Mouse (Mus musculus) kidney, embryonic 16.5 days (tissue): Measurements from ENCODE around the gene Capn8. TPM values are rescaled to one million over a fixed set of nuclear protein-coding genes. Genes with fewer than 3 reads are reported as not detected.

ENCODE experiments used
- ATAC-seq: fragments of 200-750 bp; cut with Nextera tagmentation; 2 replicates; pipeline ENCODE4 v1.8.0; 2017; ENCODE audit warnings: moderate TSS enrichment; ENCODE audit not compliant: low FRiP score, low TSS enrichment
- H3K27ac ChIP-seq: fragments of 300-500 bp; sonication (generic); 2 replicates; pipeline ENCODE4 v1.5.1; 2014; ENCODE audit warnings: low read length
- H3K27me3 ChIP-seq: fragments of 300-500 bp; sonication (generic); 2 replicates; pipeline ENCODE4 v1.6.1; 2014; ENCODE audit warnings: low read length, control low read depth, mixed read lengths; ENCODE audit not compliant: insufficient read depth
- H3K36me3 ChIP-seq: fragments of 300-500 bp; sonication (generic); 2 replicates; pipeline ENCODE4 v1.6.1; 2014; ENCODE audit warnings: low read length, control low read depth, mixed read lengths; ENCODE audit not compliant: insufficient read depth
- H3K4me1 ChIP-seq: fragments of 300-500 bp; sonication (generic); 2 replicates; pipeline ENCODE4 v1.6.1; 2014; ENCODE audit warnings: low read length, control low read depth, mixed read lengths; ENCODE audit not compliant: insufficient read depth
- H3K4me2 ChIP-seq: fragments of 300-500 bp; sonication (generic); replicated peaks from 2 replicates; pipeline ENCODE4 v1.6.1; 2014; ENCODE audit warnings: low read depth, low read length
- H3K4me3 ChIP-seq: fragments of 300-500 bp; sonication (generic); 2 replicates; pipeline ENCODE4 v1.5.1; 2014; ENCODE audit warnings: mild to moderate bottlenecking, low read length
- H3K9ac ChIP-seq: fragments of 300-500 bp; sonication (generic); replicated peaks from 2 replicates; pipeline ENCODE4 v1.6.1; 2014; ENCODE audit warnings: low read length
- H3K9me3 ChIP-seq: fragments of 300-500 bp; sonication (generic); 2 replicates; pipeline ENCODE4 v1.6.1; 2016; ENCODE audit warnings: low read length, control low read depth
- WGBS: fragments of 180-500 bp; shearing (Covaris S2); extraction: QIAGEN DNeasy Blood & Tissue Kit; methylation state at CpG from one replicate; pipeline ENCODE4 v1.1.7; 2014; 5-methylcytosine and 5-hydroxymethylcytosine counted together
- polyA plus RNA-seq: library from polyadenylated mRNA; unstranded; fragments of >200 nt; fragmentation: Nextera tagmentation; extraction: Ambion mirVana; gene quantifications from 2 replicates; pipeline ENCODE4 v1.2.1, GENCODE M21; 2015

Capn8 gene
- polyA plus RNA-seq, 1 experiment from 2014 or later: not detected

DNA sequence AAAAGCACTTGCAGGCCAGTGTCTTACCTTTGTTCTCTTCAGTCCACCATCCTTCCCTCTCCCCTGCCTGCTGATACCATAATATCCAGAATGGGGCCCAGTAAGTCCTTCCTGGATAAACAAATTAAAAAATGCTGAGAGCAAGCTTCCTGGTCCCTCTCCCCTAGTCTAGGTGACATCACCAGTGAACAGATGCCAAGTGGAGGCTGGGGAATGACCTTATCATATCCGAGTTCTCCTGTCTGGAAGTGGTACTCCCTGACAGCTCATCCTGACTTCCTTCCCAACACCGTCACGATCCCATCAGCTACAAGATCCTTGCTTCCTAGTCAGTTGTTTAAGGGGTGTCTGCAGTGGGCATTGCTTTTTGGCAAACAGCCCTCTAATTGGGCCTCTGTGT is 6.3 kb downstream of the Capn8 start:
- 72% methylated on average over 3 of the region's 3 CpGs for WGBS
- Histone ChIP-seq H3K27me3 (no peaks in the 10 kb centered on the region), H3K4me1 (peaks cover 6% of the 10 kb centered on the region), H3K9ac (no peak overlapping the region), H3K27ac (no peak overlapping the region), H3K4me2 (no peak overlapping the region), H3K36me3 (no peaks in the 10 kb centered on the region), H3K9me3 (no peaks in the 10 kb centered on the region), H3K4me3 (no peak overlapping the region)
- no peak for ATAC-seq

DNA sequence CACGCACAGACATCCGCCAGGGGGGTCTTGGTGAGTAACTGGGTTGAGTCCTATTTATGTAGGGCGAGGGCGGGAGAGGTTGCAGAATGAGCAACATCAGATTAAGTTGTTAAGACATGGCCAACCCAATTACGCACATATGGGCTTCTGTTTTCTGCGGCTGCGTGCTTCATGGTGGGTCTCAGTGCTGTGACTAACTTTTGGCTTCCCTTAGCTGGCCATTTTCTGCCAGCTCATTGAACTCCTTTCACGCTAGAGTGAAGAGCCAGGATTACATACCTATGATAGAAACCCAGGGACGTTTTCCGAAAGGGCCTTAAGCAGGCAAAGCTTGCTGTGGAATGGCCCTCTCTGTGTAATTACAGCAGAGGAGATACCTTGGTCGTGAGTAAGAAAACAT is 7.2 kb downstream of the Capn8 start:
- no peak for ATAC-seq
- H3K4me3 ChIP-seq: no peak overlapping the region
- peaks cover 6% of the 10 kb centered on the region for H3K4me1 ChIP-seq
- WGBS: 81% methylated on average over 11 of the region's 11 CpGs
- no peaks in the 10 kb centered on the region for H3K27me3 ChIP-seq
- no peak overlapping the region for H3K4me2 ChIP-seq
- no peaks in the 10 kb centered on the region for H3K36me3 ChIP-seq
- H3K27ac ChIP-seq: no peak overlapping the region
- no peak overlapping the region for H3K9ac ChIP-seq
- H3K9me3 ChIP-seq: no peaks in the 10 kb centered on the region

DNA sequence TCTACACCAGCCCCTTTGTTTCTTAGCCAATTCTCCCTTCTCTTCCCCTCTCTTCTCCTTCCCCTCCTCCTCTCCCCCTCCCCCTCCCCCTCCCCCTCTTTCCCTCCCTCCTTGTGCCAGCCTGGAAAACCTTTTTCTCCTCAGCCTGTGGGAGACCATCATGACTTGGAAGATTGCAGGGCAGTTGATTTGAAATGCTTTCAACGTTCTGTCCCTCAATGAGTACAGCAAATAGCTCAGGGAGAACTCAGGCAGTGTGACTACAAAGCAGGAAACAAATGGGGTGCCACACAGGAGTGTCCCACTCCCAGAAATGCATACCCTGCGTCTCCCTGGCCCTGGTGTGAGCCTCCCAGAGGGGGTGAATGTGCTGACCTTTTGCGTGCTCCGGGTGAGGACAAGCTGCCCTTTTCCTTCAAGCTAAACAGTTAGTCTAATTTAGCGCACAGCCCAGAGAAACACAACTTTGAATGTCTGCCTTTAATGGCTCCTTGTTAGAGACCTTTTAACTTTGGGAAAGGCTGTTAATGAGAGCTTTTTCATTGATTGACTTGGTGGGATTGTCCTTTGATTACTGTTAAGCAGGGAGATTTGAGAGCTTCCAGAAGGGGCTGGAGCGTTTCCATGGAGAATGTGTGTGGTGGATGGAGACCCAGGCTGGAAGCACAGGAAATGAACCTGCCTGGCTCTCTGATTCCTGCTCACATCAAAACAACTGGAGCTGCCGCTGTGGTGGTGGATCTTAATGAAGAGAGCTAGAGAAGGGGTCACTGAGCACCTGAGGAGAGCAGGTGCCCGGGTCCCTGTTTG is 9.3 kb downstream of the Capn8 start:
- Histone ChIP-seq H3K36me3 (no peaks in the 10 kb centered on the region), H3K9me3 (no peaks in the 10 kb centered on the region), H3K9ac (no peak overlapping the region), H3K4me2 (no peak overlapping the region), H3K27ac (no peak overlapping the region), H3K27me3 (no peaks in the 10 kb centered on the region), H3K4me1 (peaks cover 12% of the 10 kb centered on the region), H3K4me3 (no peak overlapping the region)
- no peak for ATAC-seq
- 13% methylated on average over 8 of the region's 8 CpGs for WGBS

DNA sequence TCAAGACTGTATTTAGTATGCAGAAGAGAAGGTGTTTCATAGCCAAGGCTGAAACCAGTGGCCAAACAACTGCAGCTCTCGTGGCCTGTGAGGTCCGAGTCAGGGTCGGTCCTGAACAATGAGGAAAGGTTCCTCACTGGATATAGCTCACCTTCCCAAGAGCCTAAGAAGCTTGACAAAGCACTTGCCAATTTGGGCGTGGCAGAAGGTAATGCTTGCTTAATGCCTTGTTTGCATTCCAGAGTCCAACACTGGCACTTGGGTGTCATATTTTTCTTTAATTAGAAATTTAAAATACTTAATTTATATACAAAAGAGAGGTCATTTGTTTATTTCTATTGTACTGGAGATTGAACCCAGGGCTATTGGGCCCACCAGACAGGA is 9.9 kb downstream of the Capn8 start:
- H3K27ac ChIP-seq: no peak overlapping the region
- H3K36me3 ChIP-seq: no peaks in the 10 kb centered on the region
- 60% methylated on average over 4 of the region's 4 CpGs for WGBS
- H3K4me2 ChIP-seq: no peak overlapping the region
- ATAC-seq: no peak
- no peak overlapping the region for H3K4me3 ChIP-seq
- no peaks in the 10 kb centered on the region for H3K27me3 ChIP-seq
- H3K9me3 ChIP-seq: no peaks in the 10 kb centered on the region
- H3K9ac ChIP-seq: no peak overlapping the region
- H3K4me1 ChIP-seq: peaks cover 12% of the 10 kb centered on the region

DNA sequence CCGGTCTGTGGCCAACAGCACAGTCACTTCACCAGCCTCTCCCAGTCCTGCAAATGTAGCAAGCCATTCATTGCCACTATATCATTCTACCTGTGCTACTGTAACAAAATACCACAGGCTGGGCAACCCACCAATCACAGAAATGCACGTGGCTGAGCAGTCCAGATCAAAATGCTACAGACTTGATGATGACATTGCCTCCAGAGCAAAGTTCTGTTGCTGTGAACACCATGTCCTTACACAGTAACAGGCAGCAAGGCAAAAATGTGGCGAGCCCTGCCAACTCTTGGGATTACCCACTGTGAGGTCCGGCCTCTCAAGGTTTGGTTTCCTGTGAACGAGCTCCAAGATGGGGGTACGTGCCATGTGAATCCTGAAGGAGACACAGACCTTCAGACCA is 19.4 kb downstream of the Capn8 start:
- Histone ChIP-seq H3K4me3 (no peak overlapping the region), H3K9me3 (no peaks in the 10 kb centered on the region), H3K4me2 (no peak overlapping the region), H3K27me3 (no peaks in the 10 kb centered on the region), H3K36me3 (no peaks in the 10 kb centered on the region), H3K27ac (no peak overlapping the region), H3K4me1 (no peaks in the 10 kb centered on the region), H3K9ac (no peak overlapping the region)
- 86% methylated on average over 6 of the region's 6 CpGs for WGBS
- no peak for ATAC-seq

DNA sequence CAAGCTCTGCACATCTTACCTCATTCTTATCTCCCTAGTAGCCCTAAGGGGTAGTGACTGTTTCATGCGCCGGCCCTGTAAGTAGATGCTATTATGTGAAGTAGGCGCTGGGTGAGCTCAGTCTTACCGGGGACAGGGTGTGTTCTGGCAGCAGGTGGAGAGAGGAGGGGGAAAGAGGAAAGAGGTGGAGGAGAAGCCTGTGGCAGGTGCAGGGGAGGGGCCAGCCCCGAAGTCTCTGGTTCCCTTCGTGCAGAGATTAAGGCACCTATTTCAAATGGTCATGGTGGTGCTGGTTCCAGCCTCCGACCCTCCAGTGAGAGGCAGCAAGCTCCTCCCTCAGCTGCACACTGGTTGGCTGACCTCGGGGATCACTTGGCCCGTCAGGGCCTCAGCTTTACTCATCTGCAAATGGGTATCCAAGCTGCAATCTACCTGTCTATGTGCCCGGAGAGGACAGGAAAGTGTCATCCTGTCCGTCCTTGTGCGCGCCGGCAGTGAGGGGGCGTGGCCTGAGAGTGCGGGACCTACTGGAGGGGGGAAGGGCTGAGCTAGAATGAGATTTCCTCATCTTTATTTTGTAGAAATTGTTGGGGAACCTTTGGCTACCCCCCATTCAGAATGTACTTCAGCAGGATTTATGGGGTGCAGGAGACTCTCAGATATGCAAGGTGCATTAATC is 20.5 kb downstream of the Capn8 start:
- Histone ChIP-seq H3K4me3 (peak overlapping the region; percentile 18), H3K4me2 (peak overlapping the region; percentile 47), H3K27me3 (no peaks in the 10 kb centered on the region), H3K9ac (0 out of 2 replicates have a peak overlapping the region, but pooled peaks have one; percentile 4), H3K36me3 (no peaks in the 10 kb centered on the region), H3K9me3 (no peaks in the 10 kb centered on the region), H3K27ac (no peak overlapping the region), H3K4me1 (no peaks in the 10 kb centered on the region)
- ATAC-seq: no peak
- WGBS: 18% methylated on average over 16 of the region's 16 CpGs

DNA sequence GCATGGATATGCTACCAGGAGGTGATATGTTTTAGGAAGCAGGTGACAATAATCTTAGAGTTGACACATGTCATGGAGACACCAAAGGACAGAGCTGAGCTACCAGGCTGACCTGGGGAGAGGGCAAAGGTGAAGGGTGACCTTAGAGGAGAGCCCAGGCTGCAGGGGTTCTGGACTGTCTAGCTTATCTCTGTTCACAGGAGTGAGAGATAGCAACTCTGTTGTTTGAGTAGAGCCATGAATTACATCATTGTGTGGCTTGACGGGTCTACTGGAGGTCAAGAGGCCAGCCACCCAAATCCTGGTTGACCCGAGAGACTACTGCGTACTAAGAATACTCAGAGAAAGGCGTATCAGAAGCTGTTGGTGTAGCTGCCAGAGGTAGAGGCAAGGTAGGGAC is 22.9 kb downstream of the Capn8 start:
- 81% methylated on average over 4 of the region's 4 CpGs for WGBS
- no peak overlapping the region for H3K4me3 ChIP-seq
- H3K4me1 ChIP-seq: peaks cover 5% of the 10 kb centered on the region
- no peak overlapping the region for H3K4me2 ChIP-seq
- no peaks in the 10 kb centered on the region for H3K9me3 ChIP-seq
- H3K27ac ChIP-seq: no peak overlapping the region
- H3K27me3 ChIP-seq: no peaks in the 10 kb centered on the region
- H3K9ac ChIP-seq: no peak overlapping the region
- no peaks in the 10 kb centered on the region for H3K36me3 ChIP-seq
- ATAC-seq: no peak

DNA sequence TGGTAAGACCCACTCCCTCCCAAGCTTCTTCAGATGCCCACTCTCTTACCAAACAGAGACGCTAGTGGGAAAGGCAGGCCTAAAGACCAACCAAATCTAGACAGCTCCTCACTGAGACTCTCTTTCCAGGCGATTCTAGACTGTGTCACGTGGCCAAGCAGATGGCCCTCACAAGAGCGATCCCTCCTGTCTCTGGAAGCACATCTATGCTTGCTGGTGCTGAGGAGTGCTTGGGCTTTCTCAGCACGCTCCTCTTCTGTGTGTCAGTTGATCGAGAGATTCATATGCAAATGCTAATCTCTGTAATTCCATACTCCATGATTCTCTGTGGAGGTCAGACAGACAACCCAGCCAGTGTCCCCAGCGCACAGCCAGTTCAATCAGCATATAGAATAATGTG is 26.7 kb downstream of the Capn8 start:
- Histone ChIP-seq H3K4me3 (no peak overlapping the region), H3K9me3 (no peaks in the 10 kb centered on the region), H3K4me1 (peaks cover 5% of the 10 kb centered on the region), H3K36me3 (no peaks in the 10 kb centered on the region), H3K27ac (no peak overlapping the region), H3K27me3 (no peaks in the 10 kb centered on the region), H3K9ac (no peak overlapping the region), H3K4me2 (no peak overlapping the region)
- WGBS: 79% methylated on average over 7 of the region's 7 CpGs
- ATAC-seq: no peak

DNA sequence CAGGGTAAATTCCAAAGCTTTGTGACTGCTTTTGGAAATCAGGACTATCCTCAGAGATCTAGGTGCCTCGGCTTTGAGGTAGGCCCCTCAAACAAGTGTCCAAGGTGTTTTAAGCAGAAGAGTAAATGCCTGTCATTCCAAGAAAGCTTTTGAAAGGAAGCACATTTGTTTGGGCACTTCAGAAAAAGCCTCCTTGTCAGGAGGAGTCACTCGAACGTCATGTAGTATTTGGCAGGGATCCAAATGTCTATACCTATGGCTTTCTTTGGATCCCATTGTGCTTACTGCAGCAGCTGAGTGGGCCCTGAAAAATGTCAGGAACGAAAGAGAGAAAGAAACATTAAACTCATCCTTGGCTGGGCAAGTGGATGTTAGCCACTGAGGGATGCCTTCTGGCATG is 27.6 kb downstream of the Capn8 start:
- H3K4me2 ChIP-seq: no peak overlapping the region
- WGBS: 37% methylated on average over 4 of the region's 4 CpGs
- no peak overlapping the region for H3K27ac ChIP-seq
- H3K9me3 ChIP-seq: no peaks in the 10 kb centered on the region
- no peak for ATAC-seq
- no peak overlapping the region for H3K9ac ChIP-seq
- no peaks in the 10 kb centered on the region for H3K36me3 ChIP-seq
- no peaks in the 10 kb centered on the region for H3K27me3 ChIP-seq
- H3K4me3 ChIP-seq: no peak overlapping the region
- H3K4me1 ChIP-seq: peaks cover 5% of the 10 kb centered on the region
